Mouse (Mus musculus) heart, postnatal 0 days (tissue): ENCODE data around the gene Hoxc12. TPM values are rescaled to one million over a fixed set of nuclear protein-coding genes. Genes with fewer than 3 reads are reported as not detected.
A peak's percentile ranks its signal among the peaks of the same experiment; 100 is the strongest.

Source experiments
- ATAC-seq: fragments of 200-750 bp; cut with Nextera tagmentation; 2 replicates; pipeline ENCODE4 v1.8.0; 2017; ENCODE audit warnings: low read depth, moderate number of reproducible peaks, moderate library complexity; ENCODE audit not compliant: insufficient read depth
- DNase-seq: peaks from one replicate; pipeline ENCODE4 v3.0.0-alpha.2; 2016; ENCODE audit warnings: low spot score
- H3K27ac ChIP-seq: fragments of 300-500 bp; sonication (generic); 2 replicates; pipeline ENCODE4 v1.5.1; 2014; ENCODE audit warnings: low read depth, mild to moderate bottlenecking
- H3K27me3 ChIP-seq: fragments of 300-500 bp; sonication (generic); 2 replicates; pipeline ENCODE4 v1.6.1; 2014; ENCODE audit warnings: low read length, mixed read lengths; ENCODE audit not compliant: control insufficient read depth, insufficient read depth
- H3K36me3 ChIP-seq: fragments of 300-500 bp; sonication (generic); replicated peaks from 2 replicates; pipeline ENCODE4 v1.6.1; 2014; ENCODE audit warnings: low read length, mixed read lengths; ENCODE audit not compliant: control insufficient read depth, insufficient read depth
- H3K4me1 ChIP-seq: fragments of 300-500 bp; sonication (generic); 2 replicates; pipeline ENCODE4 v1.6.1; 2014; ENCODE audit warnings: antibody characterized with exemption; ENCODE audit not compliant: control insufficient read depth, insufficient read depth
- H3K4me2 ChIP-seq: fragments of 300-500 bp; sonication (generic); 2 replicates; pipeline ENCODE4 v1.6.1; 2014; ENCODE audit warnings: low read depth, mild to moderate bottlenecking, low read length, moderate library complexity
- H3K4me3 ChIP-seq: fragments of 300-500 bp; sonication (generic); 2 replicates; pipeline ENCODE4 v1.5.1; 2014; ENCODE audit warnings: low read depth, low read length
- H3K9ac ChIP-seq: fragments of 300-500 bp; sonication (generic); replicated peaks from 2 replicates; pipeline ENCODE4 v1.6.1; 2014; ENCODE audit warnings: low read depth, low read length, mixed read lengths
- H3K9me3 ChIP-seq: fragments of 300-500 bp; sonication (generic); replicated peaks from 2 replicates; pipeline ENCODE4 v1.6.1; 2016; ENCODE audit warnings: low read length; ENCODE audit not compliant: control insufficient read depth
- CTCF ChIP-seq: IDR thresholded peaks from 2 replicates; pipeline ENCODE4 v1.5.1; 2016; ENCODE audit warnings: antibody characterized with exemption, control low read depth, low read depth
- EP300 ChIP-seq: IDR thresholded peaks from 2 replicates; pipeline ENCODE4 v1.6.1; 2016; ENCODE audit warnings: antibody characterized with exemption, low read depth
- WGBS: fragments of 180-500 bp; shearing (Covaris S2); extraction: QIAGEN DNeasy Blood & Tissue Kit; methylation state at CpG from one replicate; pipeline ENCODE4 v1.1.7; 2014; 5-methylcytosine and 5-hydroxymethylcytosine counted together
- polyA plus RNA-seq: library from polyadenylated mRNA; unstranded; fragments of >200 nt; fragmentation: Nextera tagmentation; extraction: Ambion mirVana; gene quantifications from 2 replicates; pipeline ENCODE4 v1.2.1, GENCODE M21; 2015
- total RNA-seq: library from RNA; depleted of rRNA; stranded (reverse); fragments of >200 nt; gene quantifications from 2 replicates; pipeline ENCODE4 v1.2.3, GENCODE M21; 2014; ENCODE audit warnings: low replicate concordance

Gene Hoxc12
- total and polyA plus RNA-seq, 2 experiments from 2014 or later: not detected

DNA sequence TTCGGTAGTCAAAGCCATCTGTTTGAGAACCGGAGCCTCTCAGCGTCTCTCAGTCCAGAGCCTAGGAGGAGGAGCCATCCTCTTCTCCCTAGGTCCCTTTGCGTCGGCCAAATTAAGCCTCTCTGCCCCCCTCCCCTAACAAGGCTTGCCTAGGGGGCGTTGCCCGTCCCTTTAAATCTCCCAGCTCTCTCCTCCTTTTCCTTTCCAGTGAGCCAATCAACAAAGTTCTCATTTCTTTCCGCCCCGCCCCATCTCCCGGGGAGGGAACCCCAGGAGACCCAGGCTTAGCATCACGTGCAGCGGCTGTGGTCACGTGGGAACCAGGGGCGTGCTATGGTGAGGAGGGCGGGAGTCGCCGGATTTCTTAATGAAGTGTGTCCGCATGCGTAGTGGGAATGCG lies 15.9 kb upstream of the Hoxc12 start:
- Histone ChIP-seq H3K9me3 (no peaks in the 10 kb centered on the region), H3K9ac (no peak overlapping the region), H3K27me3 (peaks cover 99% of the 10 kb centered on the region), H3K36me3 (no peaks in the 10 kb centered on the region), H3K4me3 (peak overlapping the region; percentile 20; the same call in 1 of the 2 replicates), H3K4me1 (no peaks in the 10 kb centered on the region), H3K27ac (no peak overlapping the region), H3K4me2 (peak overlapping the region; percentile 22; the same call in 1 of the 2 replicates)
- TF ChIP-seq CTCF: no peak
- no peak for TF ChIP-seq EP300
- 2% methylated on average over 19 of the region's 20 CpGs for WGBS
- no peak; the same call in 1 of the 2 replicates for ATAC-seq
- DNase-seq: no peak

DNA sequence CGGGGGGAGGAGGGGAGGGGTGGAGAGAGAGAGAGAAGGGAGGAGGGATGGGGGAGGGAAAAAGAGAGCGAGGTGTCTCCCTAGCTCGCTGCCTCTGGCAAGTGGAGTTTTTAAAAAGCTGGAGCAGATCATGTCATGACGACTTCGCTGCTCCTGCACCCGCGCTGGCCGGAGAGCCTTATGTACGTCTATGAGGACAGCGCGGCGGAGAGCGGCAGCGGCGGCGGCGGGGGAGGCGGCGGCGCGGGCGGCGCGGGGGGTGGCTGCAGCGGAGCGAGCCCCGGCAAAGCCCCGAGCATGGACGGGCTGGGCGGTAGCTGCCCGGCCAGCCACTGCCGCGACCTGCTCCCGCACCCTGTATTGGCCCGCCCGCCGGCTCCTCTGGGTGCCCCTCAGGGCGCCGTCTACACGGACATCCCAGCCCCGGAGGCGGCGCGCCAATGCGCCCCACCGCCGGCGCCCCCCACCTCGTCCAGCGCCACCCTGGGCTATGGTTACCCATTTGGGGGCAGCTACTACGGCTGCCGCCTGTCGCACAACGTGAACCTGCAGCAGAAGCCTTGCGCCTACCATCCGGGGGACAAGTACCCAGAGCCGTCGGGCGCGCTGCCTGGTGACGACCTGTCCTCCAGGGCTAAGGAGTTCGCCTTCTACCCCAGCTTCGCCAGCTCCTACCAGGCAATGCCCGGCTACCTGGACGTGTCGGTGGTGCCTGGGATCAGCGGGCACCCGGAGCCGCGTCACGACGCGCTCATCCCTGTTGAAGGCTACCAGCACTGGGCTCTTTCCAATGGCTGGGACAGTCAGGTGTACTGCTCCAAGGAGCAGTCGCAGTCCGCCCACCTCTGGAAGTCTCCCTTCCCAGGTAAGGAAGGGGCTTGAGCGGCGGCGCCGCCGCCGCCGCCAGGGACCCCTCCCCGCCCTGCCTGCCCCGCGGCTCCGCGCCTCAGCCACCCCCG lies 15.2 kb upstream of the Hoxc12 start, which contains the start of gene Hoxc13:
TSS of gene Hoxc13 (plus strand) at position 51 of the 959 bp plus-strand sequence.
- H3K36me3 ChIP-seq: no peaks in the 10 kb centered on the region
- ATAC-seq: peak; percentile 20; the same call in 1 of the 2 replicates
- peak within 1 kb of the TSS; percentile 20; the same call in 1 of the 2 replicates for H3K4me3 ChIP-seq
- no peak for DNase-seq
- no peak within 1 kb of the TSS for H3K27ac ChIP-seq
- no peaks in the 10 kb centered on the region for H3K9me3 ChIP-seq
- no peak for TF ChIP-seq EP300
- no peak for TF ChIP-seq CTCF
- WGBS: 2% methylated on average over 81 of the region's 88 CpGs
- peaks cover 99% of the 10 kb centered on the region for H3K27me3 ChIP-seq
- peak within 1 kb of the TSS; percentile 22 for H3K4me2 ChIP-seq
- no peak within 1 kb of the TSS for H3K9ac ChIP-seq
- no peaks in the 10 kb centered on the region for H3K4me1 ChIP-seq

DNA sequence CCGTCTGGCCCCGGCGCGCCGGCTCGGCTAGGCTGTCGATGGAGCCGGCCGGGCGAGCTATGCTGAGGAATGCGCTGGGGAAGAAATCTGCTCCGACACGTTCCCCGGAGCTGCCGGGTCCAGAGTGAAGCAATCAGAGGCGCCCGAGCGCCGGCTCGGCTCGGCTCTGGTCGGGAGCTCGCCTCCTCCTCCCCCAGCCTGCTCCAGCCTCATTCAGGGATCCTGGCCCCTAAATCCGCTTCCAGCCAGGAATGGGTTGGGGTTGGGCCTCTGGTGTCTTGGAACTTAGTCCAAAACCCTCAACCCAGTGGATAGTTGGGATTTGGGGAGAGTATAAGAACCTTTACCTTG lies 14.6 kb upstream of the Hoxc12 start:
- 1% methylated on average over 21 of the region's 24 CpGs for WGBS
- Histone ChIP-seq H3K4me1 (no peaks in the 10 kb centered on the region), H3K27me3 (peaks cover 99% of the 10 kb centered on the region), H3K4me2 (no peak overlapping the region), H3K4me3 (no peak overlapping the region), H3K9ac (no peak overlapping the region), H3K9me3 (no peaks in the 10 kb centered on the region), H3K36me3 (no peaks in the 10 kb centered on the region), H3K27ac (no peak overlapping the region)
- TF ChIP-seq EP300 (no peak), CTCF (no peak)
- ATAC-seq (no peak), DNase-seq (no peak)

DNA sequence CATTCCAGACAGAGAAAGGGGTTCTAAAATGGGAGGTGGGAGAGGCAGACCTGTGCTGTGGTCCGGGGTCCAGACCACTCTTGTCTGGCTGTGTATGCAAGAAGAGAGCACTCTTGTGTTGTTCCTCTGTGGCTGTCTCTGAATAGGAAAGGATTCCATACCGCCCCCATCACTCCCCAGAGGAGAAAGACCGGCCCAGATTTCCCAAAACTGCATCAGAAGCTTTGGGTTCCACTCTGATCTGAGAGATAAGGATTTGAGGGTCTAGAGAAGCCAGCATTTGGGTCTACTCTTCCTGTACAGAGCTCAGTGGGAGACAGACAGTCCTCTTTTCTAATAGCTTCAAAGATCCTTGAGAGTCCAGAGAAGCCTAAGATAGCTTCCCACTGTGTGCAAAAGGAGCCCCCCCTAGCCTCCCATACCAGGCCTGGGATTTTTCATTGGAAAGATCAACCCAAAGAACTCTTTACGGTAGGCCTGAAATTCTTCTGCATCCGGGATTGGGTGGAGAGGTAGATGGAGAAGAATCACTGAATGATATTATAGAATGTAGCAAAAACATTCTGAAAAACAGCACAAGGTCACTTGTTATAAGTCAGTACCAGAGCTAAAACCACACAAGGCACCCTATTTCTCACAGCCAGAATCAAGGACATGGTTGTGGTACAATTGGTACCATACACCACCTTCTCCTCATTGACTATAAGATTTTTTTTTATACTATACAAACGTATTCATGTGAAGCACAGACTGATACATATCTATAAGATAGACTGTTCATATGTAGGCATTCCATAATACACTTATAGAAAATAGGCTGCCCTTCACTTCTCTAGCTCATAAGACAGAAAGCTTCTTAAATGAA lies 13.7 kb upstream of the Hoxc12 start:
- 17% methylated on average over 6 of the region's 6 CpGs for WGBS
- H3K27me3 ChIP-seq: peaks cover 99% of the 10 kb centered on the region
- TF ChIP-seq CTCF (no peak), EP300 (no peak)

DNA sequence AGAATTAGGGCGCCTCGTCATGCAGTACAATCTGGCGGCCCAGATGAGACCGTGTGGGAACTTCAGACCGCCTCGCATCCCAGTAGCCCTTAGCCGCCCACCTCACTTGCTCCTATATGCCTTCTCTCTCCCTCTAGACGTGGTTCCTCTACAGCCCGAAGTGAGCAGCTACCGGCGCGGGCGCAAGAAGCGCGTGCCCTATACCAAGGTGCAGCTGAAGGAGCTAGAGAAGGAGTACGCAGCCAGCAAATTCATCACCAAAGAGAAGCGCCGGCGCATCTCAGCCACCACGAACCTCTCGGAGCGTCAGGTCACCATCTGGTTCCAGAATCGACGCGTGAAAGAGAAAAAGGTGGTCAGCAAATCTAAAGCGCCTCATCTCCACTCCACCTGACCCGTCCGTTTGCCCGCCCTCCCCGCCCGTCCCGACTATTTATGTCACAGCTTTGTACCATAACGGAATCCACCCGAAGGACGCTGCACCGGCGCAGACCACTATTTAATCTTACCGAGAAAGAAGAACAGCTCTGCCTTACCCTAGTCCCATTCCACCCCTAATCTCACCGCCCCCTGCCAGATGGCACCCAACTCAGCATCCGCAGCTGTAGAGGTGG lies 9.4 kb upstream of the Hoxc12 start:
- Histone ChIP-seq H3K36me3 (no peaks in the 10 kb centered on the region), H3K9ac (no peak overlapping the region), H3K27ac (no peak overlapping the region), H3K27me3 (peaks cover 99% of the 10 kb centered on the region), H3K4me1 (no peaks in the 10 kb centered on the region), H3K9me3 (no peaks in the 10 kb centered on the region), H3K4me3 (no peak overlapping the region), H3K4me2 (no peak overlapping the region)
- no peak for DNase-seq
- ATAC-seq: no peak
- TF ChIP-seq EP300: no peak
- no peak for TF ChIP-seq CTCF
- WGBS: 2% methylated on average over 40 of the region's 40 CpGs

More for the DNA sequence above, 13.7 kb upstream of the Hoxc12 start:
- no peak overlapping the region for H3K27ac ChIP-seq
- H3K4me2 ChIP-seq: no peak overlapping the region
- H3K9ac ChIP-seq: no peak overlapping the region
- H3K36me3 ChIP-seq: no peaks in the 10 kb centered on the region
- H3K4me3 ChIP-seq: no peak overlapping the region
- ATAC-seq: no peak
- no peaks in the 10 kb centered on the region for H3K9me3 ChIP-seq
- no peak for DNase-seq
- no peaks in the 10 kb centered on the region for H3K4me1 ChIP-seq
